Mouse (Mus musculus) kidney, embryonic 15.5 days (tissue): Measurements from ENCODE around the gene Kdm6b. TPM values are rescaled to one million over a fixed set of nuclear protein-coding genes. Genes with fewer than 3 reads are reported as not detected.

ENCODE experiments used
- ATAC-seq: fragments of 200-750 bp; cut with Nextera tagmentation; replicated peaks from 2 replicates; pipeline ENCODE4 v1.8.0; 2017; ENCODE audit warnings: moderate TSS enrichment; ENCODE audit not compliant: low FRiP score
- H3K27ac ChIP-seq: fragments of 300-500 bp; sonication (generic); 2 replicates; pipeline ENCODE4 v1.5.1; 2015; ENCODE audit warnings: mild to moderate bottlenecking, inconsistent platforms
- H3K27me3 ChIP-seq: fragments of 300-500 bp; sonication (generic); 2 replicates; pipeline ENCODE4 v1.6.1; 2015; ENCODE audit warnings: inconsistent platforms
- H3K36me3 ChIP-seq: fragments of 300-500 bp; sonication (generic); 2 replicates; pipeline ENCODE4 v1.6.1; 2015; ENCODE audit warnings: inconsistent platforms
- H3K4me1 ChIP-seq: fragments of 300-500 bp; sonication (generic); 2 replicates; pipeline ENCODE4 v1.6.1; 2015; ENCODE audit warnings: inconsistent platforms
- H3K4me2 ChIP-seq: fragments of 300-500 bp; sonication (generic); 2 replicates; pipeline ENCODE4 v1.6.1; 2015; ENCODE audit warnings: moderate library complexity, mild to moderate bottlenecking, inconsistent platforms
- H3K4me3 ChIP-seq: fragments of 300-500 bp; sonication (generic); replicated peaks from 2 replicates; pipeline ENCODE4 v1.5.1; 2015; ENCODE audit warnings: mild to moderate bottlenecking, inconsistent platforms
- H3K9ac ChIP-seq: fragments of 300-500 bp; sonication (generic); 2 replicates; pipeline ENCODE4 v1.6.1; 2015; ENCODE audit warnings: mild to moderate bottlenecking, inconsistent platforms
- H3K9me3 ChIP-seq: fragments of 300-500 bp; sonication (generic); replicated peaks from 2 replicates; pipeline ENCODE4 v1.6.1; 2016; ENCODE audit warnings: inconsistent platforms
- WGBS: fragments of 180-500 bp; shearing (Covaris S2); methylation state at CpG from one replicate; pipeline ENCODE4 v1.1.7; 2015; ENCODE audit warnings: mixed read lengths; 5-methylcytosine and 5-hydroxymethylcytosine counted together
- polyA plus RNA-seq: library from polyadenylated mRNA; unstranded; fragments of >200 nt; fragmentation: Nextera tagmentation; extraction: Ambion mirVana; gene quantifications from 2 replicates; pipeline ENCODE4 v1.2.1, GENCODE M21; 2015

Gene Kdm6b
- polyA plus RNA-seq, 1 experiment from 2014 or later = 32.6 TPM

- ATAC-seq = no peak
- no peak overlapping the region for H3K4me2 ChIP-seq
- no peaks in the 10 kb centered on the region for H3K9me3 ChIP-seq
- H3K27me3 ChIP-seq = no peaks in the 10 kb centered on the region
- no peak overlapping the region for H3K4me3 ChIP-seq
- no peak overlapping the region for H3K27ac ChIP-seq
- H3K36me3 ChIP-seq = peaks cover 7% of the 10 kb centered on the region; the same call in 1 of the 2 replicates
- H3K9ac ChIP-seq = no peak overlapping the region
- peaks cover 13% of the 10 kb centered on the region for H3K4me1 ChIP-seq
- 47% methylated on average over 10 of the region's 10 CpGs for WGBS
Observed at GRCm38 (mm10) chr11:69390400-69391034, 23.0 kb downstream of the Kdm6b start.

GRCm38 (mm10) chr11:69389531-69390399 is 23.7 kb downstream of the Kdm6b start:
- ATAC-seq = no peak
- H3K27ac ChIP-seq = no peak overlapping the region
- 56% methylated on average over 14 of the region's 14 CpGs for WGBS

DNA sequence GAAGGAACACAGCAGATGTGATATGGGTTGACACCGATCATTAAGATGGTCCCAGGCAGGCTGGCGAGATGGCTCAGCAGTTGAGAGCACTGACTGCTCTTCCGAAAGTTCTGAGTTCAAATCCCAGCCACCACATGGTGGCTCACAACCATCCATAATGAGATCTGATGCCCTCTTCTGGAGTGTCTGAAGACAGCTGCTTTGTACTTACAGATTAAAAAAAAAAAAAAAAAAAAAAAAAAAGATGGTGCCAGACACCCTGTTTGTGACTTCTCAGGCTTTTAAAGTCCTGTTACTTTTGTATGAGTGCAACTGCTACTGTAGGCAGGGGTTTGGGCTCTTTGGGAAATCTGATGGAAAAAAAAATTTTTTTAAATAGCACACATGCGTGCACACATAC is 24.8 kb downstream of the Kdm6b start:
- no peak for ATAC-seq
- WGBS = 96% methylated on average over 4 of the region's 4 CpGs

More at GRCm38 (mm10) chr11:69389531-69390399, 23.7 kb downstream of the Kdm6b start:
- H3K4me3 ChIP-seq = no peak overlapping the region
- H3K4me2 ChIP-seq = no peak overlapping the region
- H3K9ac ChIP-seq = 0 out of 2 replicates have a peak overlapping the region, but pooled peaks have one; percentile 4
- H3K36me3 ChIP-seq = peaks cover 7% of the 10 kb centered on the region; the same call in 1 of the 2 replicates
- H3K27me3 ChIP-seq = no peaks in the 10 kb centered on the region
- peaks cover 13% of the 10 kb centered on the region for H3K4me1 ChIP-seq
- no peaks in the 10 kb centered on the region for H3K9me3 ChIP-seq

DNA sequence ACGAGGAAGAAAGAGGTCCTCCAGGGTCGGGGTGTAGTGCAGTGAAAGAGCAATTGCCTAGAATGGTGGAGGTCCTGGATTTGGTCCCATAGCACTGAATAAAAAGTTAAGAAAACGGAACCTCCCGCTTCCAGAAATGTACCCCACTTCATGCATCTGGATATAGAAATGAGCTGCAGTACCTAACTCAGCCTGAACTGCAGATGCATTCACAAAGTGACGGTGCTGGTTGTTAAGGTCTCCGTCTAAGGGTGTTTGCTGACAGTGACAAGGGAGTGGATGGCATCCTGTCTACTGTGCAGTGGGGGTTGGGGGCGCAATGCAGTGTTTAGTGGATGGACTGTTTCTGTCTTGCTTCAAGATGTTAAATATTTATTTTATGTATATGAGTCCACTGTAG is 26.7 kb downstream of the Kdm6b start:
- Histone ChIP-seq H3K4me1 (peaks cover 12% of the 10 kb centered on the region), H3K27me3 (no peaks in the 10 kb centered on the region), H3K4me3 (no peak overlapping the region), H3K9me3 (no peaks in the 10 kb centered on the region), H3K9ac (no peak overlapping the region), H3K4me2 (no peak overlapping the region), H3K27ac (no peak overlapping the region), H3K36me3 (peaks cover 5% of the 10 kb centered on the region; the same call in 1 of the 2 replicates)
- WGBS = 75% methylated on average over 7 of the region's 7 CpGs
- no peak for ATAC-seq

More for the DNA sequence above, 24.8 kb downstream of the Kdm6b start:
- Histone ChIP-seq H3K27me3 (no peaks in the 10 kb centered on the region), H3K9ac (no peak overlapping the region), H3K9me3 (no peaks in the 10 kb centered on the region), H3K4me3 (no peak overlapping the region), H3K4me1 (peaks cover 8% of the 10 kb centered on the region), H3K27ac (no peak overlapping the region), H3K4me2 (no peak overlapping the region), H3K36me3 (peaks cover 7% of the 10 kb centered on the region; the same call in 1 of the 2 replicates)

- H3K4me1 ChIP-seq = peaks cover 8% of the 10 kb centered on the region
- WGBS = 72% methylated on average over 6 of the region's 6 CpGs
- peaks cover 8% of the 10 kb centered on the region; the same call in 1 of the 2 replicates for H3K36me3 ChIP-seq
- no peak overlapping the region for H3K4me3 ChIP-seq
- no peak for ATAC-seq
- no peak overlapping the region for H3K4me2 ChIP-seq
- no peaks in the 10 kb centered on the region for H3K9me3 ChIP-seq
- H3K27me3 ChIP-seq = no peaks in the 10 kb centered on the region
- H3K9ac ChIP-seq = no peak overlapping the region
- H3K27ac ChIP-seq = 0 out of 2 replicates have a peak overlapping the region, but pooled peaks have one; percentile 13
Observed at GRCm38 (mm10) chr11:69384979-69385378, 28.5 kb downstream of the Kdm6b start.

GRCm38 (mm10) chr11:69382478-69383105 is 30.9 kb downstream of the Kdm6b start:
- Histone ChIP-seq H3K4me3 (no peak overlapping the region), H3K9ac (no peak overlapping the region), H3K4me2 (no peak overlapping the region), H3K27ac (0 out of 2 replicates have a peak overlapping the region, but pooled peaks have one; percentile 1), H3K27me3 (no peaks in the 10 kb centered on the region), H3K4me1 (0 out of 2 replicates have a peak, but pooled peaks cover 4% of the 10 kb centered on the region), H3K36me3 (peaks cover 21% of the 10 kb centered on the region), H3K9me3 (no peaks in the 10 kb centered on the region)
- ATAC-seq = 0 out of 2 replicates have a peak, but pooled peaks have one; percentile 46
- 55% methylated on average over 10 of the region's 10 CpGs for WGBS

- H3K27me3 ChIP-seq = no peaks in the 10 kb centered on the region
- no peak overlapping the region for H3K4me2 ChIP-seq
- WGBS = 85% methylated on average over 6 of the region's 6 CpGs
Observed at GRCm38 (mm10) chr11:69381356-69381755, 32.1 kb downstream of the Kdm6b start.

DNA sequence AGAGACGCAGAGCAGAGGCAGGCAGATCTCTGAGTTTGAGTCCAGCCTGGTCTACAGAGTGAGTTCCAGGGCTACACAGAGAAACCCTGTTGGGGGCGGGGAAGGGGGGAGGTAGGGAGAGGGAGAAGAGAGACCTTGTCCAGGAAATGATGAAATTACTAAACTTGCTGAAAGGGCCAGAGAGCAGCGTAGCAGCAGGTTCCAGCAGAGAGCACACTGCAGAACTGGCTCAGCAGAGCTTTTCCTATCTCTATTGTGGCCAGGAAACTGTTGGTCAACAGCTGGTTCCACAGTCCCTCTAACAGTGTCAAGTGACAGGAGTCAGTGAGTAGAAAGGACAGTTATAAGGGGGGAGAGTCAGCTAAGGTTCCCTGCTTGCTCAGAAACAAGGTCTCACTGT is 33.9 kb downstream of the Kdm6b start:
- Histone ChIP-seq H3K36me3 (peaks cover 47% of the 10 kb centered on the region), H3K4me2 (no peak overlapping the region), H3K9ac (no peak overlapping the region), H3K27me3 (no peaks in the 10 kb centered on the region), H3K4me3 (no peak overlapping the region), H3K27ac (no peak overlapping the region), H3K4me1 (0 out of 2 replicates have a peak, but pooled peaks cover 4% of the 10 kb centered on the region), H3K9me3 (no peaks in the 10 kb centered on the region)
- no peak for ATAC-seq
- 85% methylated on average over 3 of the region's 3 CpGs for WGBS

More at GRCm38 (mm10) chr11:69381356-69381755, 32.1 kb downstream of the Kdm6b start:
- H3K4me3 ChIP-seq = no peak overlapping the region
- no peaks in the 10 kb centered on the region for H3K9me3 ChIP-seq
- H3K4me1 ChIP-seq = 0 out of 2 replicates have a peak, but pooled peaks cover 4% of the 10 kb centered on the region
- H3K9ac ChIP-seq = no peak overlapping the region
- ATAC-seq = no peak
- H3K36me3 ChIP-seq = peaks cover 32% of the 10 kb centered on the region
- no peak overlapping the region for H3K27ac ChIP-seq

- Histone ChIP-seq H3K4me3 (no peak overlapping the region), H3K9ac (no peak overlapping the region), H3K4me1 (peaks cover 10% of the 10 kb centered on the region; the same call in 1 of the 2 replicates), H3K27ac (no peak overlapping the region), H3K9me3 (no peaks in the 10 kb centered on the region), H3K36me3 (peaks cover 60% of the 10 kb centered on the region), H3K27me3 (no peaks in the 10 kb centered on the region), H3K4me2 (no peak overlapping the region)
- WGBS = 75% methylated on average over 3 of the region's 3 CpGs
- ATAC-seq = no peak; the same call in 1 of the 2 replicates
Observed at GRCm38 (mm10) chr11:69377766-69378165, 35.7 kb downstream of the Kdm6b start.

- H3K4me2 ChIP-seq = no peak overlapping the region
- no peaks in the 10 kb centered on the region for H3K27me3 ChIP-seq
- H3K27ac ChIP-seq = no peak overlapping the region
- H3K9me3 ChIP-seq = no peaks in the 10 kb centered on the region
- ATAC-seq = no peak
- no peak overlapping the region for H3K9ac ChIP-seq
- peaks cover 62% of the 10 kb centered on the region for H3K36me3 ChIP-seq
- peaks cover 27% of the 10 kb centered on the region for H3K4me1 ChIP-seq
- no peak overlapping the region for H3K4me3 ChIP-seq
- 92% methylated on average over 4 of the region's 4 CpGs for WGBS
Observed at GRCm38 (mm10) chr11:69375646-69376045, 37.8 kb downstream of the Kdm6b start.

DNA sequence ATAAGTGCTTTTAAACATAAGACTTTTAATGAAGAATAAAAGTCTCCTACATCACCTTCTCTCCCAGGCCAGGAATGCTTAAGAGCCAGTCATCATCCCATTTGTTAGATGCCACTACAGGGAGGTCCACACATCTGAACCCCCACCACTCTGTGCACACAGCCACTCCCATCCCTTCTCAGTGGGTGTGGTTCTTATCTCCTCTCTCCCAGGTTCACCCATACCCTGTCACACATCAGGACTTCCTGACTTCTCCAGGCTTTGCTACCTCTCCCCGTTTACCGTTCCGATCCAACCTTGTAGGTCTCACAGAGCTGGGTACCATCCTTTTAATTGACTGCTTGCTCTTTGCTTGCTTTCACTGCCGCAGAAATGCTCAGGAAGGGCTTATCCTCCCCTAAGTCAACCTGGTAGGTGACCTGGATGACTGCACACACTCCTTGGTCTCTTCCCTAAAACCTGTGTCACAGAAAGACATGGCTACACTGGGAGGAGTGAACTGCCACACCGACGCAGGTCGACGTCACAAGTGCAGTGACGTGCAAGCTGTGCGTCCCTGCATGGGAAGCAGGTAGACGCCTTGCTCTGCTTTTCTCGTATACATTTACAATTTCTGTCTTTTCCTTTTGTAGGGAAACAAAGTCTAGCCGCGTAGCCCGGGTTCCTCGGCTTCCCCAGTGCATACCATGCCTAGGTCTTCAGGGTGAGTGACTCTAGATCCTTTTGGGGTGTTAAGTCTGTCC is 40.1 kb downstream of the Kdm6b start:
- Histone ChIP-seq H3K9ac (no peak overlapping the region), H3K9me3 (no peaks in the 10 kb centered on the region), H3K27ac (no peak overlapping the region), H3K4me2 (no peak overlapping the region), H3K4me3 (no peak overlapping the region), H3K36me3 (peaks cover 49% of the 10 kb centered on the region), H3K27me3 (no peaks in the 10 kb centered on the region), H3K4me1 (peaks cover 33% of the 10 kb centered on the region)
- 91% methylated on average over 16 of the region's 16 CpGs for WGBS
- no peak for ATAC-seq
